Mouse (Mus musculus): ENCODE data around the gene Cnot11. TPM values are rescaled to one million over a fixed set of nuclear protein-coding genes. Genes with fewer than 3 reads are reported as not detected.
A peak's percentile ranks its signal among the peaks of the same experiment; 100 is the strongest.

Cnot11 gene
- polyA plus RNA-seq, 1 experiment from 2014 or later: 22.3 TPM

DNA sequence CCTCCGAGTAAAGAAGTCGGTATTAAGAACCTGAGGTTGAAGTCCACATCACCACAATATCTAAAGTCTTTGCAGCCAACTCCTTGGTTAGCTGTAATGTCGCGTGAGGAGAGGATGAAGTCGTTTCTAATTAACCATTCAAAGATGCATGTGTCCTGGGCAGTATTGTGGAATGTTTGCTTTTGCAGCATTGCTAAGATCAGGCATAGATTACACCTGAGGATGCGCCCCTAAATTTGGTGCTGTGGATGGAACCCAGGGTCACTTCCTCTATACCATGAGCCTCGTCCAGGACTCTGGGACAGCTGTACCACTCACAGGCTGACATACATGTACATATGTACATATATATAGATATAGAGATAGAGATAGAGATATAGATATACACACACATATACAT is 1.9 kb downstream of the Cnot11 start:
- H3K27ac ChIP-seq: no peak overlapping the region
- WGBS: 27% methylated on average over 7 of the region's 7 CpGs
- peak overlapping the region; percentile 90; the same call in 1 of the 2 replicates for H3K9ac ChIP-seq
- H3K4me1 ChIP-seq: peaks cover 10% of the 10 kb centered on the region; the same call in 1 of the 2 replicates
- H3K27me3 ChIP-seq (replicated peaks): no peaks in the 10 kb centered on the region
- no peak for ATAC-seq (ENCODE audit: insufficient read depth, low FRiP score, low read depth)
- H3K9me3 ChIP-seq: no peaks in the 10 kb centered on the region
- H3K4me3 ChIP-seq (replicated peaks): peak overlapping the region; percentile 69
- H3K36me3 ChIP-seq: peaks cover 33% of the 10 kb centered on the region
- peak overlapping the region; percentile 81 for H3K4me2 ChIP-seq

- Histone ChIP-seq H3K4me3 (replicated peaks) (0 out of 2 replicates have a peak overlapping the region, but pooled peaks have one; percentile 0), H3K36me3 (peaks cover 41% of the 10 kb centered on the region)
These were observed 3.0 kb downstream of the Cnot11 start for GRCm38 (mm10) chr1:39537631-39538380.

GRCm38 (mm10) chr1:39540592-39540991 is 5.8 kb downstream of the Cnot11 start:
- H3K4me1 ChIP-seq: peaks cover 10% of the 10 kb centered on the region; the same call in 1 of the 2 replicates
- H3K4me2 ChIP-seq: no peak overlapping the region
- no peak overlapping the region for H3K9ac ChIP-seq
- peaks cover 52% of the 10 kb centered on the region for H3K36me3 ChIP-seq
- H3K9me3 ChIP-seq: no peaks in the 10 kb centered on the region
- H3K27me3 ChIP-seq (replicated peaks): no peaks in the 10 kb centered on the region
- no peak overlapping the region for H3K27ac ChIP-seq
- ATAC-seq (ENCODE audit: insufficient read depth, low FRiP score, low read depth): no peak
- no peak overlapping the region for H3K4me3 ChIP-seq (replicated peaks)

More at GRCm38 (mm10) chr1:39537631-39538380, 3.0 kb downstream of the Cnot11 start:
- 79% methylated on average over 10 of the region's 10 CpGs for WGBS
- H3K27me3 ChIP-seq (replicated peaks): no peaks in the 10 kb centered on the region
- H3K4me1 ChIP-seq: peaks cover 10% of the 10 kb centered on the region; the same call in 1 of the 2 replicates
- no peak for ATAC-seq (ENCODE audit: insufficient read depth, low FRiP score, low read depth)
- H3K27ac ChIP-seq: no peak overlapping the region
- no peaks in the 10 kb centered on the region for H3K9me3 ChIP-seq
- no peak overlapping the region for H3K9ac ChIP-seq
- H3K4me2 ChIP-seq: no peak overlapping the region

GRCm38 (mm10) chr1:39545589-39545988 is 10.8 kb downstream of the Cnot11 start:
- H3K27ac ChIP-seq: no peak overlapping the region
- H3K27me3 ChIP-seq (replicated peaks): no peaks in the 10 kb centered on the region
- 82% methylated on average over 7 of the region's 7 CpGs for WGBS
- no peak overlapping the region for H3K4me2 ChIP-seq
- peaks cover 38% of the 10 kb centered on the region for H3K36me3 ChIP-seq
- H3K9me3 ChIP-seq: no peaks in the 10 kb centered on the region
- ATAC-seq (ENCODE audit: insufficient read depth, low FRiP score, low read depth): no peak
- H3K4me1 ChIP-seq: no peaks in the 10 kb centered on the region
- no peak overlapping the region for H3K4me3 ChIP-seq (replicated peaks)
- H3K9ac ChIP-seq: no peak overlapping the region

- no peaks in the 10 kb centered on the region for H3K4me1 ChIP-seq
- WGBS: 86% methylated on average over 6 of the region's 6 CpGs
- no peaks in the 10 kb centered on the region for H3K9me3 ChIP-seq
- ATAC-seq (ENCODE audit: insufficient read depth, low FRiP score, low read depth): peak; percentile 22; the same call in 1 of the 2 replicates
- no peaks in the 10 kb centered on the region for H3K27me3 ChIP-seq (replicated peaks)
- no peak overlapping the region for H3K9ac ChIP-seq
- H3K27ac ChIP-seq: no peak overlapping the region
- H3K4me2 ChIP-seq: no peak overlapping the region
- peaks cover 34% of the 10 kb centered on the region for H3K36me3 ChIP-seq
- H3K4me3 ChIP-seq (replicated peaks): no peak overlapping the region
These were observed 11.5 kb downstream of the Cnot11 start for GRCm38 (mm10) chr1:39546160-39546866.

DNA sequence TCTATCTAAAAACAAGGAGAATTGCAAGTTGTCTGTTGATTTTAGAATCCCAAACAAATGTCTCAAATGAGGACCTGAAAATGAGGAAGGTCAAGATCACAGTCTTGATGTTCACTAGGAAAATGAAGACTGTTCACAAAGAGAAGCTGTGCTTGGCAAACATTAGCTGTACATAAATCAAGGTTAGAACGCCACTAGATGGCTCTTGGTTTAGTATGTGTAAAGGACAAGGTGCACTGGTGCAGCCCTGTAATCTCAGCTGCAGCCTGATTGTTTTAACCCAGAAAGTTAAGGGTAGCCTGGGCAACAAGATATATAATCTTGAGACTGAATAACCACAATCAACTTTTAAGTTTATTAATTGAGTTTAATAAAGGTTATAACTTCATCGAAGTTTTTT is 12.4 kb downstream of the Cnot11 start:
- Histone ChIP-seq H3K4me2 (no peak overlapping the region), H3K9me3 (no peaks in the 10 kb centered on the region), H3K36me3 (peaks cover 31% of the 10 kb centered on the region), H3K27ac (no peak overlapping the region), H3K4me3 (replicated peaks) (no peak overlapping the region), H3K4me1 (no peaks in the 10 kb centered on the region), H3K9ac (no peak overlapping the region), H3K27me3 (replicated peaks) (no peaks in the 10 kb centered on the region)
- 50% methylated on average over 2 of the region's 2 CpGs for WGBS
- ATAC-seq (ENCODE audit: insufficient read depth, low FRiP score, low read depth): no peak

DNA sequence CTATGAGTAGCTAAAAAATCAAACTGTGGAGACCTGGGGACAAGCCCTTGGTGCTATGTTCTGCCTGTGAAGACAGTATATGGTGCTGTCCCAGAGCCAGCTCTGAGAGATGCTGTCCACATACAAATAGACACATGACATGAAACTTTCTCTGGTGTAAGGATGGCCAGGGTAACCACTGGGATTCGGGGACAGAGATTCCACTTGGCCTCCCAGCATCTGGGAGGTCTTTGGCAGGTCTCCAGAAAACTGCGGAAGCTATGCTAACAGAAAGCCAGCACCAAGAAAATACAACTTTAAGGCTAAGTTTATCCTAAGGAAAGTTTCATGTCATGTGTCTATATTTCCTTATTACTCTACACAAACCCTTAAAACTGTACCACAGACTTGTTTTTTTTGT is 15.0 kb downstream of the Cnot11 start:
- whole genome bisulfite sequencing: 51% methylated on average over 2 of the region's 2 CpGs
- H3K36me3 ChIP-seq: peaks cover 16% of the 10 kb centered on the region

GRCm38 (mm10) chr1:39555556-39556415 is 21.0 kb downstream of the Cnot11 start:
- Histone ChIP-seq H3K4me2 (no peak overlapping the region), H3K4me1 (no peaks in the 10 kb centered on the region), H3K4me3 (replicated peaks) (no peak overlapping the region), H3K27me3 (replicated peaks) (no peaks in the 10 kb centered on the region), H3K36me3 (peaks cover under 1% of the 10 kb centered on the region; the same call in 1 of the 2 replicates), H3K27ac (0 out of 2 replicates have a peak overlapping the region, but pooled peaks have one; percentile 3), H3K9ac (no peak overlapping the region), H3K9me3 (no peaks in the 10 kb centered on the region)
- 58% methylated on average over 9 of the region's 9 CpGs for WGBS
- peak; percentile 47; the same call in 1 of the 2 replicates for ATAC-seq (ENCODE audit: insufficient read depth, low FRiP score, low read depth)

More for the DNA sequence above, 15.0 kb downstream of the Cnot11 start:
- Histone ChIP-seq H3K9me3 (no peaks in the 10 kb centered on the region), H3K27ac (no peak overlapping the region), H3K4me3 (replicated peaks) (no peak overlapping the region), H3K4me2 (no peak overlapping the region), H3K9ac (no peak overlapping the region), H3K27me3 (replicated peaks) (no peaks in the 10 kb centered on the region), H3K4me1 (no peaks in the 10 kb centered on the region)
- no peak for ATAC-seq (ENCODE audit: insufficient read depth, low FRiP score, low read depth)

DNA sequence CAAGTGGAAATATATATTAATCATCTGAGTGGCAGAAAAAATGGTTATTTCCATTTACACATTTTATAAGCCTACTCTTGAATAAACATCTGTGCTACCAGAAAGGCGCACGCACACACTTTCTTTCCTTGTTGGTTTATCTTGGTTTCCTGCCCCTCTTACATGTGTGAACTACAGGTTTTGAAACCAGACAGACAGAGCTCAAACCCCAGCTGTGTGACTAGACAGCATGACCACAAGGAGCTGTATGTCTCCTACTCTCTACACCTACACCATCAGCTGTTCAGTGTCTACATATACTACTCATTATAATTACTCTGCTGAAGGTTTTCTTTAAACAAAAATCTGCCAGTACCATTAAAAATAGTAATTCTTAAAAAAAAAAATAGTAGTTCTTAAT is 24.2 kb downstream of the Cnot11 start:
- Histone ChIP-seq H3K4me1 (no peaks in the 10 kb centered on the region), H3K9me3 (no peaks in the 10 kb centered on the region), H3K9ac (no peak overlapping the region), H3K27me3 (replicated peaks) (no peaks in the 10 kb centered on the region), H3K27ac (no peak overlapping the region), H3K36me3 (0 out of 2 replicates have a peak, but pooled peaks cover 3% of the 10 kb centered on the region), H3K4me2 (no peak overlapping the region), H3K4me3 (replicated peaks) (no peak overlapping the region)
- WGBS: 90% methylated on average over 2 of the region's 2 CpGs
- no peak for ATAC-seq (ENCODE audit: insufficient read depth, low FRiP score, low read depth)

DNA sequence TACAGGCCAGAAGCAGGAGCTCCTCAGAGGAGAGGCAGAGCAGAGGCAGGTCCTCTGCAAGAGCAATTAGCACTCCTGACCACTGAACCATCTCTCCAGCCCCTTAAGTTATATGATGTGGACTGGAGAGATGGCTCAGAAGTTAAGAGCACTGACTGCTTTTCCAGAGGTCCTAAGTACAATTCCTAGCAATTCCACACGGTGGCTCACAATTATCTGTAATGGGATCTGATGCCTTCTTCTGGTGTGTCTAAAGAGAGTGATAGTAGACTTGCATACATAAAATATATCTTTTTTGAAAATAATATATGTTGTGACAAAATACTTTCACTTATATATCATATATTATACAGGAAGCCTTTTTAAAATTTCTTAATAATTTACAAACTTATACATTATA is 27.1 kb downstream of the Cnot11 start:
- Histone ChIP-seq H3K27ac (no peak overlapping the region), H3K4me1 (no peaks in the 10 kb centered on the region), H3K9me3 (no peaks in the 10 kb centered on the region), H3K9ac (no peak overlapping the region), H3K27me3 (replicated peaks) (no peaks in the 10 kb centered on the region), H3K36me3 (0 out of 2 replicates have a peak, but pooled peaks cover 3% of the 10 kb centered on the region), H3K4me3 (replicated peaks) (no peak overlapping the region), H3K4me2 (no peak overlapping the region)
- WGBS: 45% methylated on average over 1 of the region's 1 CpGs
- ATAC-seq (ENCODE audit: insufficient read depth, low FRiP score, low read depth): no peak

DNA sequence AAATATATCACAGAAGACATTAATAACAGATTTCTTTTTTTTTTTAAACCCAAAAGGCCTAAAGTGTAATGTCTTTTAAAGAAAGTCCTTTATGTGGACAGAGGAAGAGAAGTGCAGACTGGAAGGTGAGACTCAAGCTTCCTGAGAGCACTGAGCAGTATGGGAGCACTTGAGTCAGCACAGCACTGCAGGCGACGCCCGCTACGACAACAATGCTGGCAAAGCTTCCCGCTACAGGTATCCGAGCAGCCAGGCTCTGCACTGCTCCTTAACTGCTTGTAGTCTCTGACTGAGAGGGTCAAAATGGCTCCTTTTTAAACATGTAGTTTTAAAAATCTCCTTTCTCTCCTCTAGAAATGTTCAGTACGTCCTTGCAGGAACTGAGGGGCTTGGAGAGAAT is 28.4 kb downstream of the Cnot11 start:
- Histone ChIP-seq H3K9me3 (no peaks in the 10 kb centered on the region), H3K4me2 (no peak overlapping the region), H3K9ac (no peak overlapping the region), H3K27me3 (replicated peaks) (no peaks in the 10 kb centered on the region), H3K36me3 (0 out of 2 replicates have a peak, but pooled peaks cover 3% of the 10 kb centered on the region), H3K4me1 (no peaks in the 10 kb centered on the region), H3K4me3 (replicated peaks) (no peak overlapping the region), H3K27ac (no peak overlapping the region)
- 81% methylated on average over 7 of the region's 7 CpGs for WGBS
- ATAC-seq (ENCODE audit: insufficient read depth, low FRiP score, low read depth): no peak

All from stomach, embryonic 15.5 days (tissue).